Mouse (Mus musculus) brain, embryonic 14.5 days (tissue): ENCODE data around the gene Tac4.

Experiments
- CTCF ChIP-seq: fragments of 200-500 bp; IDR thresholded peaks from 2 replicates; pipeline ENCODE4 v1.5.1; 2012; ENCODE audit warnings: inconsistent platforms, mild to moderate bottlenecking, moderate library complexity, borderline replicate concordance; ENCODE audit not compliant: insufficient read depth, insufficient read length; ENCODE audit errors: extremely low read depth
- POLR2A ChIP-seq: fragments of 200-500 bp; IDR thresholded peaks from 2 replicates; pipeline ENCODE4 v1.6.1; 2012; ENCODE audit warnings: mild to moderate bottlenecking, inconsistent platforms, borderline replicate concordance; ENCODE audit not compliant: poor library complexity, insufficient read depth, insufficient read length, severe bottlenecking; ENCODE audit errors: extremely low read depth

GRCm38 (mm10) chr11:95216193-95216592 lies 45.1 kb upstream of the Tac4 start:
- TF ChIP-seq POLR2A (no peak), CTCF (no peak)
